Mouse (Mus musculus): ENCODE measurements around the gene Hmgcs1. TPM values are rescaled to one million over a fixed set of nuclear protein-coding genes. Genes with fewer than 3 reads are reported as not detected.
A peak's percentile ranks its signal among the peaks of the same experiment; 100 is the strongest.
"Not testable (repeated sequence)": the region's sequence is repeated elsewhere in the genome, so short reads cannot be mapped to it uniquely, and the experiment has no call there.

Hmgcs1 gene
- polyA plus RNA-seq, 1 experiment from 2014 or later: 140 TPM

GRCm38 (mm10) chr13:119679721-119680120 is 10.5 kb upstream of the Hmgcs1 start:
- no peaks in the 10 kb centered on the region for H3K9me3 ChIP-seq (ENCODE audit: control insufficient read depth, low read length)
- no peak overlapping the region for H3K27ac ChIP-seq (replicated peaks)
- H3K36me3 ChIP-seq (ENCODE audit: control insufficient read depth, insufficient read depth, low read length): no peaks in the 10 kb centered on the region
- H3K4me3 ChIP-seq (ENCODE audit: low read depth, low read length): no peak overlapping the region
- DNase-seq (ENCODE audit: low spot score) (no peak), ATAC-seq (ENCODE audit: low FRiP score, low TSS enrichment) (no peak)
- no peak overlapping the region for H3K4me2 ChIP-seq (replicated peaks; ENCODE audit: low read depth)
- 64% methylated on average over 2 of the region's 2 CpGs for WGBS
- H3K4me1 ChIP-seq (replicated peaks; ENCODE audit: control insufficient read depth, insufficient read depth): no peaks in the 10 kb centered on the region
- TF ChIP-seq EP300 (optimal IDR thresholded peaks at IDR 0.05) (no peak), CTCF (IDR thresholded peaks at IDR 0.05; ENCODE audit: low read depth) (no peak)
- no peak overlapping the region for H3K9ac ChIP-seq (ENCODE audit: low read length)
- H3K27me3 ChIP-seq (ENCODE audit: control insufficient read depth, insufficient read depth, low read length): no peaks in the 10 kb centered on the region

DNA sequence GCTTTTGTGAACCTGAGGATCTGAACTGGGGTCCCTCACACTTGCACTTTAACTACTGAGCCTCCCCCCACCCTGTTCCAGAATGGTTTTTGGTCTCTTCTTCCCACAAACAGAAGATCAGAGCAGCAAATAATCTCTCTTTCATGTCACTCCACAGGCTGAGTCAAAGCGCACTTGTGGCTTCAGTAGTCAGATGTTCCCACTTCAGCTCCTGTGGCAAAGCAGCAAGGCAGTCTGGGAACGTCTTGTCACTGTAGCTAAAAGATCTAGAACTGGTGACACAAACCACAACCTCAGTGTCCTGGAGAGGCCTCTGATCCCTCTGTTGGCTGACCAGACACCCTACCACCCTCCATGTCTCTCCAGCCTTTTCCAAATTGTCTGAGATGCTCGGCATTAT is 9.0 kb upstream of the Hmgcs1 start:
- Histone ChIP-seq H3K27ac (replicated peaks) (no peak overlapping the region), H3K4me3 (ENCODE audit: low read depth, low read length) (no peak overlapping the region), H3K4me1 (replicated peaks; ENCODE audit: control insufficient read depth, insufficient read depth) (no peaks in the 10 kb centered on the region), H3K9me3 (ENCODE audit: control insufficient read depth, low read length) (no peaks in the 10 kb centered on the region), H3K4me2 (replicated peaks; ENCODE audit: low read depth) (no peak overlapping the region), H3K27me3 (ENCODE audit: control insufficient read depth, insufficient read depth, low read length) (no peaks in the 10 kb centered on the region), H3K9ac (ENCODE audit: low read length) (no peak overlapping the region), H3K36me3 (ENCODE audit: control insufficient read depth, insufficient read depth, low read length) (no peaks in the 10 kb centered on the region)
- DNase-seq (ENCODE audit: low spot score) (no peak), ATAC-seq (ENCODE audit: low FRiP score, low TSS enrichment) (no peak)
- WGBS: 65% methylated on average over 3 of the region's 3 CpGs
- TF ChIP-seq EP300 (optimal IDR thresholded peaks at IDR 0.05): no peak
- no peak for TF ChIP-seq CTCF (IDR thresholded peaks at IDR 0.05; ENCODE audit: low read depth)

DNA sequence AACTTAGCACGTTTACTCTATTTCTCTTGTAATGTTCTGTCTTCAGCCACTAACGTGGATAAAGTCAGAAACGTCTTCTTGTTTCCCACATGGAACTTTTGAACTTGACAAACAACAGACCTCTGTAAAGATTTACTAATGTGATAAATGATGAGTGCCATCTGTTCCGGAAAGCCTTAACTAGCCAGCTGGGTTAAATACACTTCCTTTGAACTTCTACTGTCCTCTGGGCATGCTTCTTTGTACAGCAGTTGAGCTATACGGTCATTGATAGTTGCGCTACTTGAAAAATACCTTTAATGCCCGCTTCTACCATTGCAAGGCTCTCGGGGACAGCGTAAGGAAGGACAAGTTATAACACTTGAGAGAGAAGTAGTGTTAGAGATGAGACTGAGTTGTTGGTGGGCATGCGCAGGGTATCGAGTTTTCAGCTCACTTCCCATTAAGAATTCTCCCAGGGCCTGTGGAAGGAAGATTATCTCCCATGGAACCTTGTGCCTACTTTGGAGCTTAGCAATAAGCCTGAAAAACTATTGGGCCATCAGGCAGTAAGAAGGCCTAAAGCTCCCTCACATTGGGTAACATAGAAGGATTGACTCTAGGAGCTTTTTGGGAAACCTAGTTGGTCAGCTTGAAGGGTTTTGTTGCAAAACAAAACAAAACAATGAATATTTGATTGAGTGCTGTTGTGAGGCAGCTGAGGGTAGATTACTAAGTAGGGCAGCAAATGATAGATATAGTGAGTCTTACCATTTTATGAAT is 5.6 kb upstream of the Hmgcs1 start:
- H3K9me3 ChIP-seq (ENCODE audit: control insufficient read depth, low read length): no peaks in the 10 kb centered on the region
- H3K27me3 ChIP-seq (ENCODE audit: control insufficient read depth, insufficient read depth, low read length): no peaks in the 10 kb centered on the region
- no peak overlapping the region for H3K4me2 ChIP-seq (replicated peaks; ENCODE audit: low read depth)
- H3K4me1 ChIP-seq (replicated peaks; ENCODE audit: control insufficient read depth, insufficient read depth): no peaks in the 10 kb centered on the region
- DNase-seq (ENCODE audit: low spot score) (no peak), ATAC-seq (ENCODE audit: low FRiP score, low TSS enrichment) (no peak)
- 62% methylated on average over 11 of the region's 11 CpGs for WGBS
- no peak for TF ChIP-seq CTCF (IDR thresholded peaks at IDR 0.05; ENCODE audit: low read depth)
- TF ChIP-seq EP300 (optimal IDR thresholded peaks at IDR 0.05): no peak
- H3K9ac ChIP-seq (ENCODE audit: low read length): no peak overlapping the region
- H3K36me3 ChIP-seq (ENCODE audit: control insufficient read depth, insufficient read depth, low read length): no peaks in the 10 kb centered on the region
- no peak overlapping the region for H3K27ac ChIP-seq (replicated peaks)
- H3K4me3 ChIP-seq (ENCODE audit: low read depth, low read length): no peak overlapping the region

DNA sequence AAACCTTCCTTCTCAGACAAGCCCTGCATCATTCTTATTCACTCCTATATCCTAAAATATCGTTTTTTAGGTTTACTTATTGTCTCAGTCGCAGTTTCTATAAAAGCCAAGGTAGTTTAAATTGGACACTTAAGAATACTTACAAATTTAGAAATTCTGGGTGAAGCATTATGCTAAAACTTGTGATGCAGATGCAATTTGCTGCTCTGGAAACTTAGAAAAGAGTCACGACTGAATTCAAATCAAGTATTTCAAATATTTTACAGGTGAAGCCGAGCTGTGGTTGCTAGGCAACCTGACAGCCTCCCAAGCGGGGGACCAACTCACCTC is 505 bp upstream of the Hmgcs1 start:
- no peaks in the 10 kb centered on the region for H3K9me3 ChIP-seq (ENCODE audit: control insufficient read depth, low read length)
- no peak for TF ChIP-seq CTCF (IDR thresholded peaks at IDR 0.05; ENCODE audit: low read depth)
- TF ChIP-seq EP300 (optimal IDR thresholded peaks at IDR 0.05): no peak
- H3K27ac ChIP-seq (replicated peaks): 0 out of 2 replicates have a peak overlapping the region, but pooled peaks have one; percentile 41
- peak overlapping the region; percentile 94 for H3K4me3 ChIP-seq (ENCODE audit: low read depth, low read length)
- no peaks in the 10 kb centered on the region for H3K36me3 ChIP-seq (ENCODE audit: control insufficient read depth, insufficient read depth, low read length)
- H3K9ac ChIP-seq (ENCODE audit: low read length): no peak overlapping the region
- ATAC-seq (ENCODE audit: low FRiP score, low TSS enrichment) (no peak), DNase-seq (ENCODE audit: low spot score) (no peak)
- H3K4me2 ChIP-seq (replicated peaks; ENCODE audit: low read depth): peak overlapping the region; percentile 39
- 0 out of 2 replicates have a peak, but pooled peaks cover 2% of the 10 kb centered on the region for H3K4me1 ChIP-seq (replicated peaks; ENCODE audit: control insufficient read depth, insufficient read depth)
- no peaks in the 10 kb centered on the region for H3K27me3 ChIP-seq (ENCODE audit: control insufficient read depth, insufficient read depth, low read length)
- WGBS: 7% methylated on average over 5 of the region's 5 CpGs

- Histone ChIP-seq H3K9ac (ENCODE audit: low read length) (peak overlapping the region; percentile 90), H3K4me1 (replicated peaks; ENCODE audit: control insufficient read depth, insufficient read depth) (0 out of 2 replicates have a peak, but pooled peaks cover 2% of the 10 kb centered on the region), H3K27ac (replicated peaks) (peak overlapping the region; percentile 95), H3K27me3 (ENCODE audit: control insufficient read depth, insufficient read depth, low read length) (no peaks in the 10 kb centered on the region), H3K36me3 (ENCODE audit: control insufficient read depth, insufficient read depth, low read length) (no peaks in the 10 kb centered on the region), H3K9me3 (ENCODE audit: control insufficient read depth, low read length) (no peaks in the 10 kb centered on the region), H3K4me3 (ENCODE audit: low read depth, low read length) (peak overlapping the region; percentile 94), H3K4me2 (replicated peaks; ENCODE audit: low read depth) (peak overlapping the region; percentile 73)
- ATAC-seq (ENCODE audit: low FRiP score, low TSS enrichment) (no peak), DNase-seq (ENCODE audit: low spot score) (peak; percentile 20)
- 3% methylated on average over 7 of the region's 7 CpGs for WGBS
- TF ChIP-seq CTCF (IDR thresholded peaks at IDR 0.05; ENCODE audit: low read depth) (no peak), EP300 (optimal IDR thresholded peaks at IDR 0.05) (no peak)
Observed at GRCm38 (mm10) chr13:119690876-119691620, 869 bp downstream of the Hmgcs1 start.

GRCm38 (mm10) chr13:119691958-119692357 is 1.8 kb downstream of the Hmgcs1 start:
- H3K9ac ChIP-seq (ENCODE audit: low read length); H3K27ac ChIP-seq (replicated peaks); DNase-seq (ENCODE audit: low spot score); H3K9me3 ChIP-seq (ENCODE audit: control insufficient read depth, low read length); H3K4me1 ChIP-seq (replicated peaks; ENCODE audit: control insufficient read depth, insufficient read depth); H3K36me3 ChIP-seq (ENCODE audit: control insufficient read depth, insufficient read depth, low read length); ATAC-seq (ENCODE audit: low FRiP score, low TSS enrichment); H3K27me3 ChIP-seq (ENCODE audit: control insufficient read depth, insufficient read depth, low read length): not testable (repeated sequence)
- Histone ChIP-seq H3K4me2 (replicated peaks; ENCODE audit: low read depth) (peak overlapping the region; percentile 73), H3K4me3 (ENCODE audit: low read depth, low read length) (peak overlapping the region; percentile 94)
- WGBS: 57% methylated on average over 3 of the region's 3 CpGs
